8 mouse cellular contexts compared by ENCODE assay signal in genomic region chr11:54962810-54963209, GRCm38 (mm10). TPM values are rescaled to one million over a fixed set of nuclear protein-coding genes. Genes with fewer than 3 reads are reported as not detected.
DNase-seq lines count a peak whose midpoint lies in the region; ATAC-seq and TF ChIP-seq lines count a peak whose summit lies in the region.

TSS of gene Tnip1 (minus strand) at chr11:54962917.

- no peak within 1 kb of the TSS for H3K4me3 ChIP-seq in embryonic facial prominence, embryonic 12.5 days
- H3K4me3 ChIP-seq in heart, embryonic 14.5 days (ENCODE audit: control insufficient read depth in 1 of 2, insufficient read depth in 1 of 2, low read depth in 1 of 2, low read length in 2 of 2): peak within 1 kb of the TSS in 1 of 2 experiments; percentile 15; a peak in 2 of 4 replicates
- H3K4me3 ChIP-seq in stomach, postnatal 0 days (ENCODE audit: low read depth, low read length): no peak within 1 kb of the TSS

- no peaks in the 10 kb centered on the region for H3K27me3 ChIP-seq in embryonic facial prominence, embryonic 12.5 days
- no peaks in the 10 kb centered on the region for H3K27me3 ChIP-seq in heart, embryonic 14.5 days (ENCODE audit: control insufficient read depth, insufficient read depth, low read length)
- no peaks in the 10 kb centered on the region for H3K27me3 ChIP-seq in stomach, postnatal 0 days (ENCODE audit: control insufficient read depth, insufficient read depth, low read length)

- TF ChIP-seq CTCF in stomach, postnatal 0 days (IDR thresholded peaks at IDR 0.05; ENCODE audit: low read depth): no peak

- no peak within 1 kb of the TSS for H3K4me2 ChIP-seq in embryonic facial prominence, embryonic 12.5 days (replicated peaks)
- H3K4me2 ChIP-seq in heart, embryonic 14.5 days (ENCODE audit: low read length): peak within 1 kb of the TSS; percentile 55
- peak within 1 kb of the TSS; percentile 6; the same call in 1 of the 2 replicates for H3K4me2 ChIP-seq in stomach, postnatal 0 days (replicated peaks; ENCODE audit: low read depth)

- 0 out of 2 replicates have a peak within 1 kb of the TSS, but pooled peaks have one; percentile 10 for H3K9ac ChIP-seq in embryonic facial prominence, embryonic 12.5 days
- peak within 1 kb of the TSS; percentile 61 for H3K9ac ChIP-seq in heart, embryonic 14.5 days (ENCODE audit: low read length)
- no peak within 1 kb of the TSS for H3K9ac ChIP-seq in stomach, postnatal 0 days (ENCODE audit: low read length)

- WGBS in embryonic facial prominence, embryonic 12.5 days: 39% methylated on average over 6 of the region's 6 CpGs
- 22% methylated on average over 6 of the region's 6 CpGs for WGBS in heart, embryonic 14.5 days
- WGBS in stomach, postnatal 0 days: 19% methylated on average over 6 of the region's 6 CpGs

- no peak for ATAC-seq in embryonic facial prominence, embryonic 12.5 days (ENCODE audit: insufficient number of reproducible peaks, insufficient read depth, low FRiP score, low TSS enrichment)
- ATAC-seq in heart, embryonic 14.5 days (ENCODE audit: insufficient number of reproducible peaks, insufficient read depth, low FRiP score, low read depth): peak; percentile 59; the same call in 1 of the 2 replicates
- ATAC-seq in stomach, postnatal 0 days (ENCODE audit: low FRiP score, low TSS enrichment): no peak

- H3K4me1 ChIP-seq in embryonic facial prominence, embryonic 12.5 days: no peaks in the 10 kb centered on the region; the same call in 1 of the 2 replicates
- H3K4me1 ChIP-seq in heart, embryonic 14.5 days (ENCODE audit: control insufficient read depth in 2 of 2, insufficient read depth in 2 of 2, low read length in 2 of 2): peaks cover 18 to 20% of the 10 kb centered on the region in 2 experiments
- peaks cover 7% of the 10 kb centered on the region; the same call in 1 of the 2 replicates for H3K4me1 ChIP-seq in stomach, postnatal 0 days (replicated peaks; ENCODE audit: control insufficient read depth, insufficient read depth)

- H3K36me3 ChIP-seq in embryonic facial prominence, embryonic 12.5 days: no peaks in the 10 kb centered on the region
- no peaks in the 10 kb centered on the region for H3K36me3 ChIP-seq in heart, embryonic 14.5 days (ENCODE audit: control insufficient read depth, insufficient read depth, low read length)
- H3K36me3 ChIP-seq in stomach, postnatal 0 days (ENCODE audit: control insufficient read depth, insufficient read depth, low read length): no peaks in the 10 kb centered on the region

- no peak for TF ChIP-seq EP300 in stomach, postnatal 0 days (optimal IDR thresholded peaks at IDR 0.05)

- no peak within 1 kb of the TSS for H3K27ac ChIP-seq in embryonic facial prominence, embryonic 12.5 days
- peak within 1 kb of the TSS; percentile 15 to 46; a peak in 2 of 4 replicates for H3K27ac ChIP-seq in heart, embryonic 14.5 days (replicated peaks in 1 of 2; ENCODE audit: control insufficient read depth in 1 of 2, insufficient read depth in 1 of 2, low read depth in 2 of 2, low read length in 2 of 2)
- peak within 1 kb of the TSS; percentile 49 for H3K27ac ChIP-seq in stomach, postnatal 0 days (replicated peaks)

- no peak for DNase-seq in urinary bladder, adult 2 months (ENCODE audit: low spot score)
- DNase-seq in urinary bladder, postnatal 25 days (ENCODE audit: low spot score): no peak
- peak; percentile 29 for DNase-seq in kidney, postnatal 14 days
- peak; percentile 39 to 44 for DNase-seq in lung, postnatal 4 days
- peak; percentile 39 for DNase-seq in stomach, postnatal 0 days (ENCODE audit: low spot score)
- DNase-seq in cerebellum, postnatal 25 days: no peak

- no peaks in the 10 kb centered on the region for H3K9me3 ChIP-seq in embryonic facial prominence, embryonic 12.5 days
- H3K9me3 ChIP-seq in heart, embryonic 14.5 days (ENCODE audit: control insufficient read depth, low read length): no peaks in the 10 kb centered on the region
- no peaks in the 10 kb centered on the region for H3K9me3 ChIP-seq in stomach, postnatal 0 days (ENCODE audit: control insufficient read depth, low read length)

RNA-seq across cellular contexts. Expression of gene Tnip1, which starts in this region (rescaled TPM):
- polyA plus RNA-seq in urinary bladder, adult 2 months (2012; rRNA removed): 19.5 and 25.0 TPM in 2 replicates
- polyA plus RNA-seq in embryonic facial prominence, embryonic 12.5 days (2016; fragmentation: Nextera tagmentation; extraction: Ambion mirVana): 19.3 and 20.0 TPM in 2 replicates
- polyA plus RNA-seq in heart, embryonic 14.5 days (2014; fragmentation: Nextera tagmentation; extraction: Ambion mirVana): 19.3 and 20.5 TPM in 2 replicates
- polyA plus RNA-seq in stomach, postnatal 0 days (2015; fragmentation: Nextera tagmentation; extraction: Ambion mirVana): 14.7 and 15.5 TPM in 2 replicates

Comparison
In these comparisons a context has a peak if more than half of its experiments do, and no peak if none do; other contexts are left out.
1. DNase-seq: peak in kidney, postnatal 14 days (single experiment), lung, postnatal 4 days (2 of 2) and stomach, postnatal 0 days (single experiment); none in urinary bladder, adult 2 months (single experiment), urinary bladder, postnatal 25 days (single experiment) and cerebellum, postnatal 25 days (0 of 2).